Mouse (Mus musculus) thymus, postnatal 0 days (tissue): ENCODE data around the gene Zfp426. TPM values are rescaled to one million over a fixed set of nuclear protein-coding genes. Genes with fewer than 3 reads are reported as not detected.
A peak's percentile ranks its signal among the peaks of the same experiment; 100 is the strongest.

ENCODE experiments used
- DNase-seq: peaks from one replicate; pipeline ENCODE4 v3.0.0-alpha.2; 2015; ENCODE audit warnings: low spot score
- polyA plus RNA-seq: library from polyadenylated mRNA; unstranded; fragments of >200 nt; fragmentation: Nextera tagmentation; extraction: Ambion mirVana; gene quantifications from 2 replicates; pipeline ENCODE4 v1.2.1, GENCODE M21; 2015

Zfp426 gene
- polyA plus RNA-seq, result 14.7 and 18.1 TPM in 2 replicates

DNA sequence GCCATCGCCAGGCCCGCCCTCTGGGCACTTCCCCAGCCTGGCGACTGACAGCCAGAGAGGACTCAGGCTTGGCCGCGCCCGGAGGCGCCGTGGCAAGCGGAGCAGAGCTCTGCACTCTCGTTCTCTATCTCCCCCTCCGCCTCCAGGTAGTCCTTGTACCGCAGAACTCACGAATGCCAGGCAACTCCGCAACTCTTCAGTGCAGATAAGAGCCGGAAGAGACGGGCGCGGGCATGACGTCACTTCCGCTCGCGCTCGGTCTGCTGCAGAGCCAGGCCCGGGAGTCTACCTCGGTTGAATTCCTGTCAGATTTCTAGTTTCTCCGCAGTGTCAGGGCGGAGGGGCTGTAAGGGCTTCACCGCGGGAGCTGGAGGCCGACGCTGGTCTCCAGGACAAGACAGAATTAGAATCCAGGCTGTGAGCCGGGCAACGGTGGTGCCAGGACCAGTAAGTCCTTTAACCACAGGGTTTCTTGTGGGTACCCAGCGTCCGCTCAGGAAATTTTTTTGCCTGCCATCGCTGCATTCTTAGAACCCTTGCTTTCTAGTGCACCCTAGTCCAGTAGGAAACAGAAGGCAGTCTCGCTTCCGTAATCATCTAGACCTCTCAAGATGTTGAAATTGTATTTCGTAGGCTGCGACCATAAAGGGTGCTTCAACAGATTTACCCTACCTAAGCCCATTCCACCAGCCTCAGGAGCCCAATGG is at the start of gene Zfp426:
Zfp426 (minus strand) TSS at position 220 of the 707 bp plus-strand sequence.
- peak; percentile 95 for DNase-seq

DNA sequence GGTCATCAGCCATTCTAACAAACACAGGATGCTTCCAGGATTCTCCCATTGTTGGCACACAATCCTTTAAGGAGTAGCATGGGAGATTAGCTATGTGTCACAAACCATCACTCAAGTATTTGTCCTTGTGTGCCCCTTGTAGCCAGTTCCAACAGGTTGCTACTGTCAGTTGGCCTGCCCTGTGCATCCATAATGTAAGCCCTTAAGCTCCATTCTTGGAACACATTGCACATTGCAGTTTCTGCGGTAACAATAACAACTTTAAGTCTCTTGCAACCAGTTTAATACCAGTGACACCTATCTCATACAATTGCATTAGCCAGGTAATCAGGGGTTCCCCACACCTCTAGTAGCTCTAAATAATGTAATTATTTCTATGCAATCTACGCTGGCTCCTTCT is 44.1 kb upstream of the Zfp426 start:
- no peak for DNase-seq

DNA sequence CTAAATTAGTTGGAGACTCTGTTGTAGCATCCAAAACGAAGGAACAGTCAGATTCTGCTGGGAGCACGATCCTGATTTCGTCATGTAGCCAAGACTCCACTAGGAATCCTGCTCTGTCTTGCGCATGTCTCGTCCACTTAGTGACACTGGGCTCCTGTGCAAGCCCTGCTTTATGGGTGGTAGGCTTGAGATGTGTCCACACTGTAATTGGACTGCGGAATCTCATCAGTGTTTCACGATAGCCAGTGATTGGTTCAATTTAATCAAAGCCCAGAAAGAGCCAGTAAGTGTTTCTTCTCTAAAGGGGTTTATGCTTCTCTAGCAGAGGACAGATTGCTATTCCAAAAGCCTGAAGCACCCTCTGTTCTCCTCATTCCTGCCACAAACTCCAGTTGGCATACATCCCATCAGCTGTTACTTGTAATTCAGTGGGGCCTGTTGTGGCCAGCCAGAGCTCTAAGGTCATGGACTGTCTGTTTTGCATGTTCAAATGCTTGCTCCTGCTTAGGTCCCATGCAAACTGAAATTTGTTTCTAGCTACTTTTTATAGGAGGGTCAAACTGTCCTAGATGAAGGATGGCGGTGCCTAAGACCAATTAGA is 41.9 kb upstream of the Zfp426 start:
- DNase-seq, result no peak

DNA sequence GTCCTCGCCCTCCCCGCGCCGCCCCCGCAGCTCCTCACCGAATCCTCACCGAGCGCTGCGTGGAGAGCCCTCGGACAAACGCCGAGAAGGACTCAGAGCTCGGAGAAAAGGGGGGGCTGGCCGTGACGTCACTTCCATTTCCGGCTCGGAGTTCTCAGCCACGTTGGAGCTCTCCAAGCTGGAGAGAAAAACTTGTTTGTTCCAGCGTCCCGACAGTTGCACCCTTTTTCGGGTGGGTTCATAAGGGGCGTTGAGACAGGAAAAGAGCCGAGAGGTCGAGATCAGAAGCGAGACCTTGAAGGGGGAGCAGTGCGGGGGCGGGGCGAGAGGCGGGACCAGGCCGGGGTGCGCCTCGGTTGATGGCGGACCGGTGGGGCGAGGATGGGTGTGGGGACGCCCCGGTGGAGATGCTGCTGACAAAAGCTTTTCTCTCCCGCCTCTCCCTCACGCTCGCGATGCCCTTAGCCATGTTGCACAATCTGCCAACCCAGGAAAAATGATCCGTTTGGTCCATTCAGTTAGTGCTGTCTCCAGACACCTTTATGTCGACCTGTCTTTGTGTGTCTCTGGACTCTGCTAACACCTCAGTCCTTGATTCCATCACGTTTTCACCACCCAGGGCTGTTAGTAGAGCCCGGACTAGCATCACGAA is 28.9 kb upstream of the Zfp426 start, which contains the start of gene Zfp266:
Zfp266 (minus strand) TSS at position 112 of the 652 bp plus-strand sequence.
- peak; percentile 88 for DNase-seq

DNA sequence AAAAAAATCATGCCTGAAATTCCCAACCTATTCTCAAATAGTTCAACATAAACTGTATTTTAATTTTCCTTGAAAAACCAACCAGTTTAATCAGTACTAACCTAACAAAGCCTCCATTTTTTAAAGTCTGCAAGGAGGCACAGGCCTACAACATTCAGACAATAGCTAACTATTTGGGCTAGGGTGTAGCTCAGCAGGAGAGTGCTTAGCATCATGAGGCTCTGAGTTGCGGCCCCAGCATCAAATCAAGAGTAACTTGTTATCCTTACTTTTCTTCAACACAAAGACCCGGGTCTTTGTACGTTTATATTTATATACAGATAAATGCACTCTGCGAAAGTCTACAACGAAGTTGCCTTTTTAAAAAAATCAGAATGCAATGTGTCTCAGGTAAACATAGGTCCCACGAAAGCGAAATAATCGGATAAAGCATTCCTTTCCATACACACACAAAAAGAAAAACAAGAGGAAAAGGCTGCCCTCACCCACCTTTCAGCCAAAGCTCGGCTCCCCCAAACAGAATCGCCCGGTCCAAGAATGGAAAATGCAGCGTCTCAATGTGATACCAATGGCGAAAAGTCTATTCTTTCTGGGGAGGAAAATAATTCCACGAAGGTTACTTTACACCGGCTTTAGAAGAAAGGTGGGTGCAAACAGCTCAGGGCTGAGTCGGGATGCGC is 28.1 kb upstream of the Zfp426 start:
- peak; percentile 6 for DNase-seq

DNA sequence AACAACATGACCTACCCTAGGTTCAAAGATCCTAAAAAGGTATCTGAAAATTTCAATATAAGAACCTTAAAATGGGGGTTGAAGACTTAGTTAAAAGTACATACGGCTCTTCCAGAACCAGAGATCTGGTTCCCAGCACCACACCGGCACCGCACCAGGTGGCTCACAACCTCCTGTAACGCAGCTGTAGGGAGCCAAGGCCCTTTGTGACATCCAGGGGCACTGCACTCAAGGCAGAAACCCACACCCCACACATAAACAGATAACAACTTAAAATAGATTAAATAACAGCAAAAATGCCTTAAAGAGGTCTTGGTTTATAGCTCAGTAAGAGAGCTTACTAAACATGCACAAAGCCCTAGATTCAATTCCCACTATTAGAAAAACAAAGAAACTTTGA is 27.4 kb upstream of the Zfp426 start:
- peak; percentile 12 for DNase-seq

DNA sequence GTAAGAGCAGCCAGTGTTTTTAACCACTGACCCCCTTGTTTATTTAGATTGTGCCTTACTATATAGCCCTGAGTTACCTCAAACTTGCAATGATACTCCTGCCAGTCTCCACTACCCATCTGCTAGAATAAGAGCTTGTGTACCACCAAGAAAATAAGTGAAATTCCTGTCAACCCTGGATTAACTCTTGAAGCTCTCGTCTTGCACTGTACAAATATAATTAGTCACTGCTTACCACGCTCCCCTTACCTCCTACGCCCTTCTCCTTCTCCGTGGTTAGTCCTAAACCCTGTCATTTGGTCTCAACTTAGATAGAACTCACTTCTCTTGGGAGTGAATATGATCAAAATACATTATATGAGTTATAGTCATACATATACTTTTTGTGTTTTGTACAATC is 26.2 kb upstream of the Zfp426 start:
- DNase-seq, result no peak

DNA sequence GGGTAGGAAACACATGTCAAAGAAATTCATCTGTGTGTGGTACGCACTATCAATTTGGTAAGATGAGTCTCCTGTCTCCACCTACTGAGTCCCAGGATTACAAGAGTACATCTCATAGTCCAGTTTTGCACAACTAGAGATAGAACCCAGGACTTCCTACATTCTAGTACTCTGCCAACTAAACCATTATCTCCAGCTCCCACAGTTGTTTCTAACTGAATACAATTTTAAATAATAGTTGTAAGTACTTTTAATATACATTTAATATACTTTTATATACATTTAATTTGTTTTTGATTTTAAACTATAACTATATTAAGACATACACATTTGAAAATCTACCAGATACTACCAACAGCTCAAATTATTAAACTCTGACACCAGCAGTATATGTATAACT is 25.2 kb upstream of the Zfp426 start:
- DNase-seq, result no peak

DNA sequence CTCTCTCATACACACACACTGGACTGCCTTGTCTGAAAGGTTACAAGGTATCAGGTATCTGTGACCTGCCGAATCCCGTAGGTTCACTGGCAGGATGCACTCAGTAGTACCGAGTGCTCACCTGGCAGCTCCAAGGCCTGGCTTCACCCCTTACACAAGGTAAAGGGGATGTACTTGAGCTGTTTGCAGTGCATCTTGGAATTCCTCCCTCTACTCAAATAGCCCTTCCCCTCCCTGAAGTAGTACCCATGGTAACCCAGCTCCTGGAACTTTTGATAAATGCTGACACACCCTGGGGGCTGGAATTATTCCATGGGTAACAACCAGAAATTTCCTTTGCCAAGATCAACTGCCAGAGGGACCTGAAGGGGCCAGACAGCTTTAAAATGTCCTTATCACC is 21.5 kb upstream of the Zfp426 start:
- no peak for DNase-seq

DNA sequence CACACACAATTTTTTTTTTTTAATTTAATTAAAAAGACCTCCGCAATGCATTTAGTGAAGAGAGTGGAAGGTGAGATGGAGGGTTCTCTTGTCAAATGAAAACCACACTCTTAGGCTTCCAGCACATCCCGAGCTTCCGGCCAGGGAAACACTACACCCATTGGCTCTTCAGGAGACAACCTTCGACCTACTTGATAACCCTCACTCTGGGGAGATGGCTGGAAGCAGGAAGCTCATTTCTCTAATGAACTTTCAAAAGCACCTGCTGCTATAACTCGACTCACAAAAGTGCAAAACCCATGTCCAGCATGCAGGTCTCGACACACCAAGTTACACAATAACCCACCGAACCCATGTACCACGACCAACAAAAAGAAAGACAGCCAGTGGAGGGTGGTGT is 20.2 kb upstream of the Zfp426 start:
- DNase-seq, result no peak

DNA sequence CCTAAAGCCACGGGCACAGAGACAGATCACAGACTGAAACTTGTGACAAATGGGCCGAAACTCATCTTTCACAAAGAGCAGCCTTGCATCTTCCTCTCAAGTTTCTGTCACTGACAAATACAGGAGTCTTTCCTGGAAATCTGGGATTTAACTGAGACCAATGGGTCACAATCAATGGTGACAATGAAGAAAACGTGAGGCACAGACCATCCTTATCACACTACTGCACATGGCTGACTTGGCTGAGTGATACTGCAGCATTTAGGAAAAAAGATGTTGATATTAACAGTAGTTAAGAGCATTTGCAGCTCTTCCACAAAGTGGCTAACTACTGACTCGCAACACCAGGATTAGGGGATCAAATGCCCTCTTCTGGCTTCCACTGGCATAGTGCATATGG is 19.1 kb upstream of the Zfp426 start:
- no peak for DNase-seq

DNA sequence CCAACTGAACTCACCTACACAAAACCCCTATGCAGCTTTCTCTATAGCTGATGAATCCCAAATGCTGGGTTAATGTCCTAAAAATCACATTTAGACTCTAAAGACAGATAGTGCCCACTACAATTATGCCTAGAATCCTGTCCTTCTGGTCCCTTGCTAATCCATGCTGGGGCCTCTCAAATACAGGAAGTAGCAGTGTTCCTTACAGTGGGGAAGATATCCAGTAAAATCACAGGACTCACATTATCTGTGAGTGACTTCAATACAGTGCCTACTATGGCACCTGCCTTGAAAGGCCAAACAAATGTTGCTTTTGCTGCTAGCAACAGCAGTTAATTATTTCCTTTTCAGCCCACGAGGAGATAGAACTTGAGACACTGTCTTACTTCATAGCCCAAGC is 17.8 kb upstream of the Zfp426 start:
- DNase-seq, result no peak

DNA sequence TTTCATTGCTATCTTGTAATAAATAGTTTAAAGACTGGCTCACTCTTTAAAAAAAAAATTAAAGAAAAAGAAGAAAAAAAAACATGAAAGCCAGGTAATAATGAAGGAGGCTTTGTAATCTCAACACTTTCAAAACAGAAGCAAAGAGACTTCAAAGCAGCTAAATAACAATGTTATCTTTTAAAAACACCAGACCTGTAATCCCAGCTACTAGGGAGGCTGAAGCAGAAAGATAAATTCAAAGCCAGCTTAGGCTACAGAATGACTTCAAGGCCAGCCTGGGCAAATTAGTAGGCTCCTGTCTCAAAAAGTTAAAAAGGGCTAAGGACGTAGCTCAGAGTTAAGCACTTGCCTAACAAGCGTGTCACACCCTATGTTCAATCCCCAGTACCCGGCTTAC is 17.1 kb upstream of the Zfp426 start:
- no peak for DNase-seq

DNA sequence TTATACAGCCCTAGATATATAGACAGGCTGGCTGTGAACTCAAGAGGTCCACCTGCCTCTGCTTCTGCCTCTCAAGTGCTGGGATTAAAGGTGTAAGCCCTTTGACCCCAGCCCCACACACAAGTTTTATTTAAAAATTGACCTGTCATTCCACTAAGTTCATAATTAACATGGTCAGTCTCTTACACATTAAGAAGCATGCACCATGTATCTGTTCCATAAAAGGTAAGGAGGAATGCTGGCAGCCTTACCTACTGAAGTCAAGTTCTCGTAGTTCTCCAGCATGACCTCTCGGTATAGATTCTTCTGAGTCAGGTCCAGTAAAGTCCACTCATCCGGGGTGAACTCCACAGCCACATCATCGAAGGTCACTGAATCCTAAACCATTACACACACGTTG is 12.3 kb upstream of the Zfp426 start:
- no peak for DNase-seq

DNA sequence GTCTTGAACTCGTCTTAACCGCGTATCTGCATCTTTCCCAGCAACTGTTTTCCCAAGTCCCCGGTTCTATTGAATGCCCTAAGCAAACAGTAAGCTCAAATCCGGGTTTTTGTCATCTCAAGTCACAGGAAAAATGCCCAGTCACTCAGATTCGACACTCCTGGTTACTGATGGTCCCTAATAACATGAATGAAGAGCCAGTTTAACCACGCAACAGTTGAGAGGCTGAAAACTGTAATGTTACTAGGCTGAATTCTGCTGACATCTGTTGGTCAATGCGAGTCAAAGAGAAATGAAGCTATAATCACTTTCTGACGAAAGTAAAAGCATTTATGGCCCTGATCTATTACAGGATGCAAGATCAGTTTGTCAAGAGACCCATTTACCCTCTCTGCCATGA is 735 bp upstream of the Zfp426 start:
- peak; percentile 18 for DNase-seq

DNA sequence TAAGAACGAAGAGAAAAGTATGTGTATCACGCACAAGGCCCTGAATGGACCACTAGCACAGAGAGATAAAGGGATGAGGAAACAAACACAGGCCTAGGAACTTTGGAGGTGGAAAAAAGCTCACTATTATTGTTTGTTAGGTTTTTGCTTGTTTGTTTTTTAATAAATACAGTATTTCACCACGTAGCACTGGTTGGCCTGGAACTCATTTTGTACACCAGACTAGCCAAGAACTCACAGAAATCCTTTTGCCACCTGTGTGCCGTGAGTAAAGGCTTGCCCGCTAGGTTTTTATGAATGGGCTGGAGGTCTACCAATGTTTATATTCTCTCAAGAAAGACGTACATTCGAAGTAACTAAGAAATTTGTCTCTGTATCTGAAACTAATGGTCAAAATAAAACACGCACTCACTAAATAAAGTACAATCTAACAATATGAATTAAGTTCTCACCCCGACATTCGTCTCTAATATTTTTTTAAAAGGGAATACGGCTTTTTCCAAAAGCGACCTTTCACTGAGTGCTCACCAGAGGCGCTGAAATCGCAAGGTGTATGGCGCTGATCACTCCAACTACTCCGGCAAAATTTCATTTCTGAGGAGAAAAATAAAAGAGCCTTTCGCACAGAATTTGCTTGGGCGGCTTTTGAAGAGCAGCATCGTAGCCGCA is 554 bp downstream of the Zfp426 start:
- peak; percentile 7 for DNase-seq

DNA sequence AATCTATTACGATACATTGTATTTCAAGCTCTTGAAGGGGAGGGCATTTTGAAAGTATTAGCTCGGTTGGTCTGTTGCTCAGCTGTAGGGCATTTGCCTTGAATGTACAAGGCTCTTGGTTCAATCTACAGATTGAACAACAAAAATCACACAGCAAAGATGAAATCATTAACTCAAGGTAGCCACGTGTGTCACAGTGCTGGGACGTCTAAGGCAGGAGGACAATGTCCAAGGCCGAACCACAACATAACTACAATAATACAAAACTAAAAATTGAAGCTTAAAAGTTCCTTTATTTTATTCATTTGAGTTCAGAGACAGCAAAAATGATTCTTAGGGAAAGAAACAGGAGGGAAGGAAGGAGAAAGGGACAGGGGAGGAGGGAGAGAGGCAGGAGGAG is 3.0 kb downstream of the Zfp426 start:
- DNase-seq, result no peak

DNA sequence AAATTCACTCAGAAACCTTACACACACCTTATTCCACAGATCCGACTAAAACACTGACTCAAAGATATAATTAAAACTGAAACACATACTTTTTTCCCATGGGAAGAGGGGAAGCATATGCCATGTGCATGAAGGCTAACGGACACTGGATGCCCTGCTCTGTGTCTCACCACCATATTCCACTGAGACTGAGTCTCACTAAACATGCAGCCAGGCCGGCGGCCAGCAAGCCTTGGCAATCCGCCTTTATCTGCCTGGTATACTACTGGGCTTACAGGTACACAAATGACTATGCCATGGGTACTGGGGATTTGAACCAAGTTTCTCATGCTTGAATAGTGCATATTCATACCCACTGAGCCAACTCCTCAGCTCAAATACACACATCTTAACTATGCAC is 13.2 kb downstream of the Zfp426 start:
- no peak for DNase-seq

DNA sequence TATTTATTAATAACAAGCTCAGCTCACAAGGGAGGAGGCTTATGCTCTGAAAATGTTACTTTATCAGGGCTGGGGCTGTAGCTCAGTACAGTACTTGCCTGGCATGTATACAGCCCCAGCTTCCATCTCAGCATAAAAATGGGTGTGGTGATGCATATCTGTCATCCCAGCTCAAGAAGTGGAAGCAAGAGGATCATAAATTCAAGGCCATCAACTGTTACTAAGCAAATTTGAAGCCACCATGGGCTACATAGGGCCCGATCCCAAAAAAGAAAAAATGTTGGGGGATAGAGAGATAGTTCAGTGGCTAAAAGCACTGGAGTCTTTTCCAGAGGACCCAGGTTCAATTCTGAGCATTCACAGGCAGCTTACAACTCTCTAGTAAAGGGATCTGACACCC is 15.9 kb downstream of the Zfp426 start:
- DNase-seq, result no peak

DNA sequence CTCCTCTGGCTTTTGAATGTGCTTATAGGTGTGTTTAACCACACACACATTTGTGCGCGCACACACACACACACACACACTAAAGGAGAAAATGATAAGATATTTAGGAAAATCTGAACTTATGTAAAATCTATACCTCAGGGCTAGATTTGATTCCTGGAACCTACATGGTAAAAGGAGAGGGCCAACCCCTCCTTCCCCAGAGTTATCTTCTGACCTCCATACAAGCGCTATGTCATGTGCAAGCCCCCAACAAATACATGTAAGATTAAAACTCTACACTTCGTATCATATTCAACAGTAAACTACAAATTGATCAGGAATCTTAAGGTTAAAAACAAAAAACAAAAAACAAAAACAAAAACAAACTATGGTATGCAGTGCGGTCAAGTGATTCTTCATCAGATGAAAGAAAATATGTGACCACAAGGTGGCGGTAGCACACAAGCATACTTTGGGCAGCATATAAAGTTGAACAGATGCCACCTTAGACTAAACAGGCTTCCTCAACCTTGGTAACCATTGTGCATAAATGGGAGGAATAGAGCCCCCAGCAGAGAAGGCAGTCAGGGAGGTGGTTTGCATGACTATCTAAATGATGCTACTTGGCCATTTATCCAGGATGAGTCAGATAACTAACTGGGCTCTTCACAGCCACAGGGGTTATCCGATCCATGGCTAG is 25.6 kb downstream of the Zfp426 start:
- peak; percentile 82 for DNase-seq
